Mouse (Mus musculus) limb, embryonic 15.5 days (tissue): ENCODE measurements around the gene Zfp335. TPM values are rescaled to one million over a fixed set of nuclear protein-coding genes. Genes with fewer than 3 reads are reported as not detected.
"Not testable (repeated sequence)": the region's sequence is repeated elsewhere in the genome, so short reads cannot be mapped to it uniquely, and the experiment has no call there.

Source experiments
- ATAC-seq: fragments of 200-750 bp; cut with Nextera tagmentation; 2 replicates; pipeline ENCODE4 v1.8.0; 2017; ENCODE audit warnings: low read depth, moderate TSS enrichment; ENCODE audit not compliant: insufficient number of reproducible peaks, low FRiP score, low TSS enrichment
- H3K27ac ChIP-seq: fragments of 300-500 bp; sonication (generic); 2 replicates; pipeline ENCODE4 v1.5.1; 2015; ENCODE audit warnings: moderate library complexity, mild to moderate bottlenecking, inconsistent platforms
- H3K27me3 ChIP-seq: fragments of 300-500 bp; sonication (generic); 2 replicates; pipeline ENCODE4 v1.6.1; 2015; ENCODE audit warnings: inconsistent platforms
- H3K36me3 ChIP-seq: fragments of 300-500 bp; sonication (generic); 2 replicates; pipeline ENCODE4 v1.6.1; 2015; ENCODE audit warnings: inconsistent platforms
- H3K4me1 ChIP-seq: fragments of 300-500 bp; sonication (generic); 2 replicates; pipeline ENCODE4 v1.6.1; 2015; ENCODE audit warnings: inconsistent platforms
- H3K4me2 ChIP-seq: fragments of 300-500 bp; sonication (generic); 2 replicates; pipeline ENCODE4 v1.6.1; 2015; ENCODE audit warnings: mild to moderate bottlenecking, inconsistent platforms
- H3K4me3 ChIP-seq: fragments of 300-500 bp; sonication (generic); 2 replicates; pipeline ENCODE4 v1.5.1; 2015; ENCODE audit warnings: mild to moderate bottlenecking, inconsistent platforms
- H3K9ac ChIP-seq: fragments of 300-500 bp; sonication (generic); 2 replicates; pipeline ENCODE4 v1.6.1; 2015; ENCODE audit warnings: inconsistent platforms
- H3K9me3 ChIP-seq: fragments of 300-500 bp; sonication (generic); 2 replicates; pipeline ENCODE4 v1.6.1; 2016; ENCODE audit warnings: inconsistent platforms
- WGBS: fragments of 180-500 bp; shearing (Covaris S2); methylation state at CpG from one replicate; pipeline ENCODE4 v1.1.7; 2015; 5-methylcytosine and 5-hydroxymethylcytosine counted together
- polyA plus RNA-seq: library from polyadenylated mRNA; unstranded; fragments of >200 nt; fragmentation: Nextera tagmentation; extraction: Ambion mirVana; gene quantifications from 2 replicates; pipeline ENCODE4 v1.2.1, GENCODE M21; 2015

The Zfp335 gene
- polyA plus RNA-seq, 1 experiment from 2014 or later, result 13.9 TPM

GRCm38 (mm10) chr2:164890411-164891049 lies 21.0 kb downstream of the Zfp335 start:
- H3K27me3 ChIP-seq, result no peaks in the 10 kb centered on the region
- ATAC-seq, result no peak
- 91% methylated on average over 24 of the region's 24 CpGs for WGBS
- H3K4me2 ChIP-seq, result no peak overlapping the region
- H3K9ac ChIP-seq, result no peak overlapping the region
- no peaks in the 10 kb centered on the region for H3K9me3 ChIP-seq
- H3K4me1 ChIP-seq, result peaks cover 5% of the 10 kb centered on the region; the same call in 1 of the 2 replicates
- H3K36me3 ChIP-seq, result peaks cover 100% of the 10 kb centered on the region
- no peak overlapping the region for H3K27ac ChIP-seq
- H3K4me3 ChIP-seq, result no peak overlapping the region

GRCm38 (mm10) chr2:164889960-164890359 lies 21.6 kb downstream of the Zfp335 start:
- Histone ChIP-seq H3K9ac (no peak overlapping the region), H3K36me3 (peaks cover 100% of the 10 kb centered on the region), H3K27ac (no peak overlapping the region), H3K9me3 (no peaks in the 10 kb centered on the region), H3K4me2 (no peak overlapping the region), H3K27me3 (no peaks in the 10 kb centered on the region), H3K4me3 (no peak overlapping the region), H3K4me1 (peaks cover 10% of the 10 kb centered on the region; the same call in 1 of the 2 replicates)
- 92% methylated on average over 2 of the region's 2 CpGs for WGBS
- ATAC-seq, result no peak

- no peak overlapping the region for H3K27ac ChIP-seq
- H3K4me1 ChIP-seq, result peaks cover 10% of the 10 kb centered on the region; the same call in 1 of the 2 replicates
- H3K36me3 ChIP-seq, result peaks cover 99% of the 10 kb centered on the region
- 83% methylated on average over 12 of the region's 12 CpGs for WGBS
- H3K27me3 ChIP-seq, result no peaks in the 10 kb centered on the region
- no peaks in the 10 kb centered on the region for H3K9me3 ChIP-seq
- no peak overlapping the region for H3K9ac ChIP-seq
- H3K4me2 ChIP-seq, result no peak overlapping the region
- ATAC-seq, result no peak
- H3K4me3 ChIP-seq, result no peak overlapping the region
Measured at GRCm38 (mm10) chr2:164888996-164889395, 22.6 kb downstream of the Zfp335 start.

GRCm38 (mm10) chr2:164886617-164887016 lies 24.9 kb downstream of the Zfp335 start:
- ATAC-seq, result no peak
- no peak overlapping the region for H3K4me3 ChIP-seq
- 96% methylated on average over 10 of the region's 10 CpGs for WGBS

GRCm38 (mm10) chr2:164885788-164886187 lies 25.8 kb downstream of the Zfp335 start:
- Histone ChIP-seq H3K36me3 (peaks cover 82% of the 10 kb centered on the region), H3K27ac (peak overlapping the region; percentile 18), H3K4me3 (no peak overlapping the region), H3K9ac (no peak overlapping the region), H3K4me1 (peaks cover 13% of the 10 kb centered on the region), H3K27me3 (no peaks in the 10 kb centered on the region), H3K4me2 (no peak overlapping the region), H3K9me3 (no peaks in the 10 kb centered on the region)
- WGBS, result 38% methylated on average over 7 of the region's 7 CpGs
- ATAC-seq, result no peak

More at GRCm38 (mm10) chr2:164886617-164887016, 24.9 kb downstream of the Zfp335 start:
- H3K27me3 ChIP-seq, result no peaks in the 10 kb centered on the region
- no peak overlapping the region for H3K27ac ChIP-seq
- no peak overlapping the region for H3K9ac ChIP-seq
- peaks cover 10% of the 10 kb centered on the region; the same call in 1 of the 2 replicates for H3K4me1 ChIP-seq
- H3K4me2 ChIP-seq, result no peak overlapping the region
- H3K9me3 ChIP-seq, result no peaks in the 10 kb centered on the region
- H3K36me3 ChIP-seq, result peaks cover 90% of the 10 kb centered on the region

- no peak overlapping the region for H3K27ac ChIP-seq
- H3K9ac ChIP-seq, result no peak overlapping the region
- 80% methylated on average over 9 of the region's 9 CpGs for WGBS
- no peak overlapping the region for H3K4me3 ChIP-seq
- no peak for ATAC-seq
- peaks cover 28% of the 10 kb centered on the region for H3K4me1 ChIP-seq
- peaks cover 50% of the 10 kb centered on the region for H3K36me3 ChIP-seq
- H3K4me2 ChIP-seq, result no peak overlapping the region
- H3K9me3 ChIP-seq, result no peaks in the 10 kb centered on the region
- H3K27me3 ChIP-seq, result no peaks in the 10 kb centered on the region
Measured at GRCm38 (mm10) chr2:164882619-164883018, 28.9 kb downstream of the Zfp335 start.

GRCm38 (mm10) chr2:164879568-164880277 lies 31.8 kb downstream of the Zfp335 start:
- no peaks in the 10 kb centered on the region for H3K27me3 ChIP-seq
- WGBS, result under 1% methylated on average over 71 of the region's 72 CpGs
- peak; percentile 85 for ATAC-seq
- peaks cover 23% of the 10 kb centered on the region for H3K4me1 ChIP-seq
- H3K4me2 ChIP-seq, result peak overlapping the region; percentile 83
- peak overlapping the region; percentile 100 for H3K27ac ChIP-seq
- no peaks in the 10 kb centered on the region for H3K9me3 ChIP-seq
- peak overlapping the region; percentile 99 for H3K9ac ChIP-seq
- peak overlapping the region; percentile 92 for H3K4me3 ChIP-seq
- H3K36me3 ChIP-seq, result peaks cover 26% of the 10 kb centered on the region

- ATAC-seq, result peak; percentile 82
- WGBS, result under 1% methylated on average over 40 of the region's 40 CpGs
Measured at GRCm38 (mm10) chr2:164879228-164879567, 32.4 kb downstream of the Zfp335 start, which contains the start of gene Pcif1. Gene Pcif1, plus strand, starts transcription at chr2:164879304.

GRCm38 (mm10) chr2:164878509-164879227 lies 32.9 kb downstream of the Zfp335 start:
- peak overlapping the region; percentile 100 for H3K27ac ChIP-seq
- H3K4me1 ChIP-seq, result peaks cover 32% of the 10 kb centered on the region
- peak; percentile 43 for ATAC-seq
- H3K4me3 ChIP-seq, result peak overlapping the region; percentile 92
- WGBS, result 1% methylated on average over 28 of the region's 28 CpGs
- H3K36me3 ChIP-seq, result peaks cover 17% of the 10 kb centered on the region
- H3K9me3 ChIP-seq, result no peaks in the 10 kb centered on the region
- H3K4me2 ChIP-seq, result peak overlapping the region; percentile 83
- no peaks in the 10 kb centered on the region for H3K27me3 ChIP-seq
- H3K9ac ChIP-seq, result peak overlapping the region; percentile 99

More at GRCm38 (mm10) chr2:164879228-164879567, 32.4 kb downstream of the Zfp335 start, which contains the start of gene Pcif1:
- Histone ChIP-seq H3K27ac (peak within 1 kb of the TSS; percentile 100), H3K36me3 (peaks cover 22% of the 10 kb centered on the region), H3K27me3 (no peaks in the 10 kb centered on the region), H3K9me3 (no peaks in the 10 kb centered on the region), H3K4me2 (peak within 1 kb of the TSS; percentile 83), H3K4me1 (peaks cover 29% of the 10 kb centered on the region), H3K9ac (peak within 1 kb of the TSS; percentile 99), H3K4me3 (peak within 1 kb of the TSS; percentile 92)

- ATAC-seq, H3K27me3 ChIP-seq, H3K36me3 ChIP-seq, H3K9me3 ChIP-seq, H3K27ac ChIP-seq, H3K9ac ChIP-seq: not testable (repeated sequence)
- Histone ChIP-seq H3K4me3 (peak overlapping the region; percentile 92; the same call in 1 of the 2 replicates), H3K4me1 (peaks cover 32% of the 10 kb centered on the region), H3K4me2 (peak overlapping the region; percentile 83; the same call in 1 of the 2 replicates)
- 71% methylated on average over 11 of the region's 11 CpGs for WGBS
Measured at GRCm38 (mm10) chr2:164877376-164878215, 34.0 kb downstream of the Zfp335 start.

GRCm38 (mm10) chr2:164875648-164876047 lies 35.9 kb downstream of the Zfp335 start:
- H3K9me3 ChIP-seq, H3K36me3 ChIP-seq, H3K9ac ChIP-seq, H3K4me2 ChIP-seq, H3K4me3 ChIP-seq, ATAC-seq, H3K27me3 ChIP-seq, H3K27ac ChIP-seq: not testable (repeated sequence)
- WGBS, result 42% methylated on average over 2 of the region's 2 CpGs
- peaks cover 28% of the 10 kb centered on the region for H3K4me1 ChIP-seq
